Mouse (Mus musculus): ENCODE measurements at regions not wholly inside any gene's neighbourhood (a gene's known extent, or its start where the extent isn't known, plus 50 kb on each side); places are given as distances from the start of the nearest gene placed in this dataset.

DNA sequence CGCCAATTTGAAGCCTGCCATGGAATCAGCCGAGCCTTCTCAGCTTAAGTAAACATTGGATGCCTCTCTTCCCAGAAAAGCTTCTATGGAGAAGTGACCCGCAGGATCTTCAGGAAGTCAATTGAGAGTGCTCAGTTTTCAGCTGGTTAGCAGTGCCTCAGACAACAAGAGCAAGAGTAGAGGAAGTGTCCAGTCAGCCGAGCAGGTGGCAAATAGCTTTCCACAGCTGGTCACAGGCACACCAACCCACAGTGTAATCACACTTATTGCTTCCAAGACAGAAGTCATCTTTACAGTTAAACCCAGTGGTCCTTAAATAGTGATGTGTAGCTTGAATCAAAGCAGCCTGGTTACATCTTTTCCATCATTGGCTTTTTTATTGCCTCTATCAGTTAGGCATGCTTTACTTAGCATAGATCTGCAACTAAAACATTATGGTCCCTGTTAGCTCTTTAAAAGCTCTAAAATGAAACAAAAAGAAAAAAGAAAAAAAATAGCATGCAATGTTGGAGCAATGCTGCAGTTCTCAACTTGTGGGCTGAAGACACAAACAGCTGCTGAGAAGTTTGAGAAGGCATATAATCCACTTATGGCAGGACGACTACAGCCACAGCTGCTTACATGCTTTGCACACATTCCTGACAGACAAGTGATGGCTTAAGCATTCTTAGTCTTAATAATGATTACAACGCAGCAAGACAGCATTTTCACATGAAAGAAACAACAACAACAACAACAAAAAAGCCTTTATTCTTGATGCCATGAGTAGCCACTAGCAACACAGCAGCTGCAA lies 444.5 kb downstream of the Tmem135 start:
- no peak for ATAC-seq (replicated peaks; ENCODE audit: low FRiP score, low TSS enrichment, poor library complexity, severe bottlenecking)

- ATAC-seq (replicated peaks; ENCODE audit: low FRiP score, low TSS enrichment, poor library complexity, severe bottlenecking): no peak
Observed at GRCm38 (mm10) chr7:88954978-88955377, 449.0 kb downstream of the Tmem135 start.

DNA sequence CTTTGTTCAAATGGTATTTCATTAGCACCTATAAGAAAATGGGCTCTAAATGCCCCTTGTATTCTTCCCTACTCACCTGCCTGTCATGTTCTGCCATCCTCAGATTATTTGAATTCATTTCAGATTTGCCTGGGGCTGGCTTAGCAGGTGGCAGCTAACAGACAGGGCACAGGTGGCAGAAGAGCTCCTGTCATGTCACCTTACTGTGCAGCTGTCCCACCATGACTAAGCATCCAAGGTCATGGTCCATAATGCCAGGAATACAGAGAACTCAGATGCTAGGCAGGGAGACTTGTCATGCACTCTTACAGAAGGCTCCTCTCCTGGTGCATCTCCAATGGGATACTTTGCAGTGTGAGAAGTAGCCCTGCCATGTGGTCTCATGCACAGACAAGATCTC lies 458.7 kb downstream of the Tmem135 start:
- no peak for ATAC-seq (replicated peaks; ENCODE audit: low FRiP score, low TSS enrichment, poor library complexity, severe bottlenecking)

DNA sequence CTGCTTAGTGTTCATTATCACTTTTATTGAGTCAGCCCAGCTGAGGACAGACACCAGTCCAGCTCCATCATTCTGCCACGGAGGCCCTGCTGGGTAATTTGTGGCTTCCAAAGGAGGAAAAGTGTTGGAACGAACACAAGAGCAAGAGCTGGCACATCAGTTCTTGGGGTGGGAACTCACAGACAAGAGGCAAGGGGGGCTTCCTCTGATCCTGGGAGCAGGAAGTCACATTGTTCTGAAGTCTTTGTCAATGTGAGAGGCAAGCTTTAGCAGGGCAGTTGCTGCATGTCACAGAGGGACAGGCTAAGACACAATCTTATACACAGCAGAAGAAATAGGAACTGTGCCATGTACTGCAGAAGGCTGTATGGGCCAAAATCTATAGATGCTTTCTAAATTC lies 459.1 kb downstream of the Tmem135 start:
- no peak for ATAC-seq (replicated peaks; ENCODE audit: low FRiP score, low TSS enrichment, poor library complexity, severe bottlenecking)

GRCm38 (mm10) chr7:88941246-88941910 lies 462.6 kb downstream of the Tmem135 start:
- ATAC-seq (replicated peaks; ENCODE audit: low FRiP score, low TSS enrichment, poor library complexity, severe bottlenecking): no peak

DNA sequence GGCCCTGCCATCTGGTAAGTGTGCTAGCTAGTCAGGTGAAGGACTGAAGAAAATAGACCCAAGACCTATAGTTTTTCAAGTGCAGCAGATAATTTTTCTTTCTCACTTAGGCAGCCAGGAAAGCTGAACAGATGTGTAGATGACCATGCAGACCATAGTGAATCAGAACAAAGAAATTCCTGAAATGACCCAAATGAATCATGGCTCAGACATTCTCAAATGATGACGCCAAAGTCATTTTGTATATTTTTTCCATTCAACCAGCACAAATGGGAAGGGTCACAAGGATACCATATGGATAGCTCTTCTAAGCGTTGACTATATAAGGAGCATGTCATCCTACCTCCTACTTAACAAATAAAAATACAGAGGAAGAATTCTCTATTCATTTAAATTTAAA lies 463.8 kb downstream of the Tmem135 start:
- ATAC-seq (replicated peaks; ENCODE audit: low FRiP score, low TSS enrichment, poor library complexity, severe bottlenecking): no peak

DNA sequence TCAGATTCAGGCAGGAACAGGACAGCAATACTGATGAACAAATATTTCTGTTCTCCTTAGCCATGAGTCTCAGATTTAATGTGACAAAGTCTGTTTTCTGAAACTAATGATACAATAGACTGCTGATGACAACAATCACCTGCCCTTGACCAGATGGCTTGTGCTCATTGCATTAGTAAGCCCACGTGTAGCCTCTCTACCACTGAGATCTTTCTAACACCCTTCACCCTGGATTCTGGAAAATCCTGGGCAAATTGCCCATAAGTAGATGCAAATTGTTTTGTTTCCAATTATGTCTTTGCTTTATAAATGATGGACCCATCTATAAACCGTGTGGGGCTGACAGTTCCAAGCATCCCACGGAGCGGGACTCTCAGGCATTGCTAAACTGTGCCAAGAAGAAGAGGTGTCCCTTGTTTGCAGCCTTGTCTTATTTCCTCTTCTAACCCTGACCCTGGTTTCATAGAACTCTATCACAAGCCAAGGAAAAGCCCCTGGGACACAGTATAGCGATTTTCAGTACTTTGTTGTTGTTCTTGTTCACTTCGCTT lies 475.7 kb downstream of the Tmem135 start:
- no peak for ATAC-seq (replicated peaks; ENCODE audit: low FRiP score, low TSS enrichment, poor library complexity, severe bottlenecking)
